Mouse (Mus musculus) lung, postnatal 0 days (tissue): ENCODE measurements around the gene Acbd3. TPM values are rescaled to one million over a fixed set of nuclear protein-coding genes. Genes with fewer than 3 reads are reported as not detected.

ENCODE experiments used
- ATAC-seq: fragments of 200-750 bp; cut with Nextera tagmentation; 2 replicates; pipeline ENCODE4 v1.8.0; 2017; ENCODE audit warnings: moderate library complexity
- DNase-seq: peaks from one replicate; pipeline ENCODE4 v3.0.0-alpha.2; 2016; ENCODE audit warnings: low spot score
- H3K27ac ChIP-seq: fragments of 300-500 bp; sonication (generic); 2 replicates; pipeline ENCODE4 v1.5.1; 2014; ENCODE audit warnings: antibody characterized with exemption, mild to moderate bottlenecking, low read length, mixed read lengths
- H3K27me3 ChIP-seq: fragments of 300-500 bp; sonication (generic); replicated peaks from 2 replicates; pipeline ENCODE4 v1.6.1; 2014; ENCODE audit warnings: low read length, mixed read lengths; ENCODE audit not compliant: insufficient read depth
- H3K36me3 ChIP-seq: fragments of 300-500 bp; sonication (generic); 2 replicates; pipeline ENCODE4 v1.6.1; 2014; ENCODE audit warnings: low read length, mixed read lengths; ENCODE audit not compliant: insufficient read depth
- H3K4me1 ChIP-seq: fragments of 300-500 bp; sonication (generic); 2 replicates; pipeline ENCODE4 v1.6.1; 2014; ENCODE audit warnings: antibody characterized with exemption, low read depth, low read length, mixed read lengths; ENCODE audit not compliant: insufficient read depth
- H3K4me2 ChIP-seq: fragments of 300-500 bp; sonication (generic); replicated peaks from 2 replicates; pipeline ENCODE4 v1.6.1; 2014; ENCODE audit warnings: low read depth, mild to moderate bottlenecking, low read length, moderate library complexity, mixed read lengths
- H3K4me3 ChIP-seq: fragments of 300-500 bp; sonication (generic); 2 replicates; pipeline ENCODE4 v1.5.1; 2014; ENCODE audit warnings: low read depth, low read length
- H3K9ac ChIP-seq: fragments of 300-500 bp; sonication (generic); replicated peaks from 2 replicates; pipeline ENCODE4 v1.6.1; 2014; ENCODE audit warnings: low read depth, mild to moderate bottlenecking
- H3K9me3 ChIP-seq: fragments of 300-500 bp; sonication (generic); 2 replicates; pipeline ENCODE4 v1.6.1; 2016; ENCODE audit warnings: low read length, mixed read lengths
- CTCF ChIP-seq: IDR thresholded peaks from 2 replicates; pipeline ENCODE4 v1.5.1; 2016; ENCODE audit warnings: antibody characterized with exemption, mild to moderate bottlenecking
- EP300 ChIP-seq: IDR thresholded peaks from 2 replicates; pipeline ENCODE4 v1.6.1; 2016; ENCODE audit warnings: antibody characterized with exemption, mild to moderate bottlenecking, control low read depth
- WGBS: fragments of 180-500 bp; shearing (Covaris S2); extraction: QIAGEN DNeasy Blood & Tissue Kit; methylation state at CpG from one replicate; pipeline ENCODE4 v1.1.7; 2014; 5-methylcytosine and 5-hydroxymethylcytosine counted together
- polyA plus RNA-seq: library from polyadenylated mRNA; unstranded; fragments of >200 nt; fragmentation: Nextera tagmentation; extraction: Ambion mirVana; gene quantifications from 2 replicates; pipeline ENCODE4 v1.2.1, GENCODE M21; 2015

Gene Acbd3
- polyA plus RNA-seq, 1 experiment from 2014 or later = 17.0 TPM

GRCm38 (mm10) chr1:180783580-180783928 lies 57.7 kb downstream of the Acbd3 start:
- Histone ChIP-seq H3K4me2 (no peak overlapping the region), H3K9me3 (no peaks in the 10 kb centered on the region), H3K27me3 (no peaks in the 10 kb centered on the region), H3K9ac (no peak overlapping the region), H3K4me1 (no peaks in the 10 kb centered on the region), H3K36me3 (no peaks in the 10 kb centered on the region), H3K27ac (no peak overlapping the region), H3K4me3 (no peak overlapping the region)
- TF ChIP-seq EP300 = no peak
- TF ChIP-seq CTCF = no peak
- ATAC-seq (no peak), DNase-seq (no peak)
- WGBS = 41% methylated on average over 3 of the region's 3 CpGs

GRCm38 (mm10) chr1:180791821-180792480 lies 66.1 kb downstream of the Acbd3 start:
- ATAC-seq = no peak
- Histone ChIP-seq H3K9ac (no peak overlapping the region), H3K4me3 (no peak overlapping the region), H3K4me2 (no peak overlapping the region), H3K4me1 (0 out of 2 replicates have a peak, but pooled peaks cover 6% of the 10 kb centered on the region), H3K36me3 (no peaks in the 10 kb centered on the region), H3K27ac (no peak overlapping the region), H3K9me3 (no peaks in the 10 kb centered on the region), H3K27me3 (no peaks in the 10 kb centered on the region)
- no peak for DNase-seq
- 70% methylated on average over 14 of the region's 14 CpGs for WGBS
- no peak for TF ChIP-seq EP300
- TF ChIP-seq CTCF = no peak

- 74% methylated on average over 4 of the region's 4 CpGs for WGBS
- H3K4me2 ChIP-seq = no peak overlapping the region
- H3K9ac ChIP-seq = no peak overlapping the region
- no peaks in the 10 kb centered on the region for H3K9me3 ChIP-seq
- no peak for TF ChIP-seq EP300
- no peak for TF ChIP-seq CTCF
- 0 out of 2 replicates have a peak, but pooled peaks cover 6% of the 10 kb centered on the region for H3K4me1 ChIP-seq
- H3K36me3 ChIP-seq = no peaks in the 10 kb centered on the region
- H3K27ac ChIP-seq = no peak overlapping the region
- H3K4me3 ChIP-seq = no peak overlapping the region
- ATAC-seq (no peak), DNase-seq (no peak)
- no peaks in the 10 kb centered on the region for H3K27me3 ChIP-seq
These were observed 67.0 kb downstream of the Acbd3 start for GRCm38 (mm10) chr1:180792814-180793213.

- H3K27ac ChIP-seq = no peak overlapping the region
- H3K27me3 ChIP-seq = no peaks in the 10 kb centered on the region
- ATAC-seq = peak; percentile 58
- TF ChIP-seq CTCF = peak; percentile 44; the same call in 1 of the 2 replicates
- TF ChIP-seq EP300 = no peak
- no peaks in the 10 kb centered on the region for H3K9me3 ChIP-seq
- no peak overlapping the region; the same call in 1 of the 2 replicates for H3K9ac ChIP-seq
- peak overlapping the region; percentile 18 for H3K4me3 ChIP-seq
- no peaks in the 10 kb centered on the region for H3K36me3 ChIP-seq
- H3K4me1 ChIP-seq = 0 out of 2 replicates have a peak, but pooled peaks cover 6% of the 10 kb centered on the region
- peak overlapping the region; percentile 58 for H3K4me2 ChIP-seq
- DNase-seq = peak; percentile 70
- 9% methylated on average over 17 of the region's 18 CpGs for WGBS
These were observed 67.7 kb downstream of the Acbd3 start for GRCm38 (mm10) chr1:180793445-180794117.

GRCm38 (mm10) chr1:180794170-180794569 lies 68.3 kb downstream of the Acbd3 start:
- Histone ChIP-seq H3K9ac (no peak overlapping the region; the same call in 1 of the 2 replicates), H3K27ac (no peak overlapping the region), H3K36me3 (no peaks in the 10 kb centered on the region), H3K27me3 (no peaks in the 10 kb centered on the region), H3K4me2 (peak overlapping the region; percentile 58), H3K9me3 (no peaks in the 10 kb centered on the region), H3K4me1 (0 out of 2 replicates have a peak, but pooled peaks cover 6% of the 10 kb centered on the region), H3K4me3 (peak overlapping the region; percentile 18)
- 1% methylated on average over 20 of the region's 21 CpGs for WGBS
- TF ChIP-seq CTCF = peak; percentile 27; the same call in 1 of the 2 replicates
- TF ChIP-seq EP300 = no peak
- peak; percentile 86 for ATAC-seq
- peak; percentile 56 for DNase-seq

GRCm38 (mm10) chr1:180798660-180799059 lies 72.8 kb downstream of the Acbd3 start:
- no peak overlapping the region for H3K9ac ChIP-seq
- H3K27ac ChIP-seq = no peak overlapping the region
- 96% methylated on average over 5 of the region's 5 CpGs for WGBS
- no peak for DNase-seq
- 0 out of 2 replicates have a peak, but pooled peaks cover 3% of the 10 kb centered on the region for H3K4me1 ChIP-seq
- TF ChIP-seq CTCF = no peak
- no peak for TF ChIP-seq EP300
- H3K27me3 ChIP-seq = no peaks in the 10 kb centered on the region
- no peaks in the 10 kb centered on the region for H3K9me3 ChIP-seq
- H3K4me3 ChIP-seq = no peak overlapping the region
- ATAC-seq = no peak
- no peak overlapping the region for H3K4me2 ChIP-seq
- H3K36me3 ChIP-seq = peaks cover 6% of the 10 kb centered on the region
